Mouse (Mus musculus) lung, postnatal 0 days (tissue): ENCODE measurements at regions not wholly inside any gene's neighbourhood (a gene's known extent, or its start where the extent isn't known, plus 50 kb on each side); places are given as distances from the start of the nearest gene placed in this dataset.

Experiments
- CTCF ChIP-seq: IDR thresholded peaks from 2 replicates; pipeline ENCODE4 v1.5.1; 2016; ENCODE audit warnings: antibody characterized with exemption, mild to moderate bottlenecking
- EP300 ChIP-seq: IDR thresholded peaks from 2 replicates; pipeline ENCODE4 v1.6.1; 2016; ENCODE audit warnings: antibody characterized with exemption, mild to moderate bottlenecking, control low read depth

- no peak for TF ChIP-seq CTCF
- TF ChIP-seq EP300, result no peak
Observed at GRCm38 (mm10) chr14:37269920-37270319, 134.8 kb upstream of the Ghitm start.
